Mouse (Mus musculus) ES-E14 (cell line): ENCODE results near the gene Hmx3. TPM values are rescaled to one million over a fixed set of nuclear protein-coding genes. Genes with fewer than 3 reads are reported as not detected.

Experiments used
- DNase-seq: peaks from one replicate; pipeline ENCODE4 v3.0.0-alpha.2; 2013; ENCODE audit warnings: low read depth, low spot score
- H3K27ac ChIP-seq: 2 replicates; pipeline ENCODE4 v1.5.1; 2012; ENCODE audit warnings: low read depth, mild to moderate bottlenecking, low read length, moderate library complexity, mixed read lengths; ENCODE audit not compliant: poor library complexity, insufficient read depth, severe bottlenecking
- H3K36me3 ChIP-seq: 2 replicates; pipeline ENCODE4 v1.6.1; 2012; ENCODE audit warnings: mild to moderate bottlenecking, low read length, moderate library complexity, mixed read lengths; ENCODE audit not compliant: control insufficient read depth, poor library complexity, insufficient read depth, severe bottlenecking
- H3K4me1 ChIP-seq, 2 experiments: fragments of 150-350 bp in 1 of 2; sonication (generic) in 1 of 2; 2 replicates each; pipeline ENCODE4 v1.6.1; 2012; ENCODE audit warnings: low read length in 2 of 2, mild to moderate bottlenecking in 1 of 2, mixed read lengths in 1 of 2; ENCODE audit not compliant: control insufficient read depth in 2 of 2, insufficient read depth in 2 of 2, poor library complexity in 1 of 2
- H3K4me3 ChIP-seq, 2 experiments: fragments of 150-350 bp in 1 of 2; sonication (generic) in 1 of 2; 2 replicates each; pipeline ENCODE4 v1.5.1; 2012; ENCODE audit warnings: low read length in 2 of 2, low read depth in 1 of 2, mild to moderate bottlenecking in 1 of 2, mixed read lengths in 1 of 2; ENCODE audit not compliant: insufficient read depth in 1 of 2, poor library complexity in 1 of 2, severe bottlenecking in 1 of 2
- H3K9ac ChIP-seq: 2 replicates; pipeline ENCODE4 v1.6.1; 2012; ENCODE audit warnings: low read depth, mild to moderate bottlenecking, low read length, mixed read lengths; ENCODE audit not compliant: poor library complexity, insufficient read depth, severe bottlenecking
- H3K9me3 ChIP-seq: fragments of 150-350 bp; sonication (generic); 2 replicates; pipeline ENCODE4 v1.6.1; 2012; ENCODE audit warnings: low read depth, mild to moderate bottlenecking, low read length; ENCODE audit not compliant: control insufficient read depth, insufficient read depth
- CHD2 ChIP-seq: IDR thresholded peaks from 2 replicates; pipeline ENCODE4 v1.6.1; 2014; ENCODE audit warnings: mild to moderate bottlenecking, low read depth, low read length, inconsistent platforms
- HCFC1 ChIP-seq: IDR thresholded peaks from 2 replicates; pipeline ENCODE4 v1.6.1; 2012; ENCODE audit warnings: low read length, inconsistent platforms, borderline replicate concordance; ENCODE audit not compliant: insufficient read depth
- MAFK ChIP-seq: IDR thresholded peaks from 2 replicates; pipeline ENCODE4 v1.6.1; 2014; ENCODE audit warnings: mild to moderate bottlenecking, low read depth, low read length, inconsistent platforms; ENCODE audit not compliant: insufficient read depth
- ZC3H11A ChIP-seq: IDR thresholded peaks from 2 replicates; pipeline ENCODE4 v1.6.1; 2012; ENCODE audit warnings: low read depth, mild to moderate bottlenecking, inconsistent platforms, low read length, borderline replicate concordance
- ZNF384 ChIP-seq: IDR thresholded peaks from 2 replicates; pipeline ENCODE4 v1.6.1; 2012; ENCODE audit warnings: low read depth, low read length, inconsistent platforms
- in situ Hi-C, 2 experiments: fragments of 600-800 bp; cut with MboI; formaldehyde crosslinking; loops; one replicate each; pipeline ENCODE4 v1.15.1; 2025; ENCODE audit warnings: low sequenced_read_pairs in 2 of 2, inconsistent platforms in 1 of 2; ENCODE audit not compliant: unreplicated experiment in 2 of 2
- total RNA-seq: library from RNA; depleted of rRNA; stranded (reverse); fragments of 300-350 nt; gene quantifications from 2 replicates; pipeline ENCODE4 v1.2.3, GENCODE M21; 2012; rRNA removed

Hmx3 gene
- total RNA-seq, 1 experiment = not detected

- no peaks in the 10 kb centered on the region for H3K36me3 ChIP-seq
Measured at GRCm38 (mm10) chr7:131585551-131585950, 42.9 kb downstream of the Hmx3 start.

More at GRCm38 (mm10) chr7:131585551-131585950, 42.9 kb downstream of the Hmx3 start:
- Histone ChIP-seq H3K9me3 (no peaks in the 10 kb centered on the region), H3K9ac (no peak overlapping the region), H3K27ac (no peak overlapping the region), H3K4me1 (no peaks in the 10 kb centered on the region), H3K4me3 (no peak overlapping the region)
- in situ Hi-C loops = no loop called here
- no peak for TF ChIP-seq ZNF384
- no peak for TF ChIP-seq HCFC1
- TF ChIP-seq MAFK = no peak
- TF ChIP-seq ZC3H11A = no peak
- no peak for TF ChIP-seq CHD2
- no peak for DNase-seq

Other genes starting within 250 kb of the Hmx3 start
- 0.16 and 0.71 TPM in 2 replicates for gene Cuzd1, start 220.6 kb upstream of the Hmx3 start, total RNA-seq
- gene Fam24b, start 213.4 kb upstream of the Hmx3 start, total RNA-seq = not detected in 2 replicates
- not detected in 2 replicates for gene Fam24a, start 209.0 kb upstream of the Hmx3 start, total RNA-seq
- gene 2310057M21Rik, start 180.1 kb upstream of the Hmx3 start, total RNA-seq = 14.3 and 23.1 TPM in 2 replicates
- gene Pstk, start 171.7 kb upstream of the Hmx3 start, total RNA-seq = 44.5 and 50.6 TPM in 2 replicates
- gene Ikzf5, start 132.3 kb upstream of the Hmx3 start, total RNA-seq = 9.1 and 9.2 TPM in 2 replicates
- 11.8 and 22.4 TPM in 2 replicates for gene Acadsb, start 132.3 kb upstream of the Hmx3 start, total RNA-seq
- 0.18 and 0.21 TPM in 2 replicates for gene Hmx2, start 5.9 kb downstream of the Hmx3 start, total RNA-seq
- gene Bub3, start 17.4 kb downstream of the Hmx3 start, total RNA-seq = 127 and 131 TPM in 2 replicates